ENCODE assay signal across 16 mouse cellular contexts in genomic region chr12:75687314-75687713, GRCm38 (mm10).
"Had no signal": no experiment of that assay in that cellular context is flagged by ENCODE, and none has a peak within 500 bp of the region (broad histone marks: within the 10 kb centered on the region; RNA-seq: fewer than 3 reads in every experiment).

No protein-coding gene starts in this region.

- H3K36me3 ChIP-seq: kidney, embryonic 15.5 days; liver, embryonic 12.5 days; liver, embryonic 15.5 days; lung, embryonic 15.5 days; midbrain, embryonic 10.5 days; midbrain, embryonic 13.5 days had no signal

- H3K27ac ChIP-seq: kidney, embryonic 15.5 days; left cerebral cortex, adult 2 months; liver, embryonic 12.5 days; liver, embryonic 15.5 days; lung, embryonic 15.5 days; midbrain, embryonic 10.5 days; midbrain, embryonic 13.5 days had no signal

- ATAC-seq: liver, embryonic 12.5 days; midbrain, embryonic 13.5 days; midbrain, embryonic 16.5 days had no signal

- H3K9ac ChIP-seq: kidney, embryonic 15.5 days; liver, embryonic 12.5 days; liver, embryonic 15.5 days; lung, embryonic 15.5 days; midbrain, embryonic 13.5 days had no signal

- H3K27me3 ChIP-seq: kidney, embryonic 15.5 days; liver, embryonic 12.5 days; liver, embryonic 15.5 days; lung, embryonic 15.5 days; megakaryocyte, embryonic 14.5 days; midbrain, embryonic 13.5 days had no signal

- H3K4me1 ChIP-seq: kidney, embryonic 15.5 days; liver, embryonic 12.5 days; liver, embryonic 15.5 days; lung, embryonic 15.5 days; megakaryocyte, embryonic 14.5 days; midbrain, embryonic 10.5 days; midbrain, embryonic 13.5 days had no signal

- H3K4me2 ChIP-seq: kidney, embryonic 15.5 days; liver, embryonic 12.5 days; liver, embryonic 15.5 days; lung, embryonic 15.5 days; midbrain, embryonic 13.5 days had no signal

- H3K4me3 ChIP-seq: kidney, embryonic 15.5 days; left cerebral cortex, adult 2 months; liver, embryonic 12.5 days; liver, embryonic 15.5 days; lung, embryonic 15.5 days; megakaryocyte, embryonic 14.5 days; midbrain, embryonic 10.5 days; midbrain, embryonic 13.5 days had no signal

- H3K9me3 ChIP-seq: kidney, embryonic 15.5 days; liver, embryonic 15.5 days; lung, embryonic 15.5 days; midbrain, embryonic 10.5 days had no signal

- DNase-seq: kidney, postnatal 10 days; kidney, postnatal 36 days; layer of hippocampus, postnatal 36 days; lung, adult 18-20 months; lung, postnatal 10 days; thymus, adult 18-20 months; thymus, postnatal 36 days had no signal
